Mouse (Mus musculus) heart, adult 2 months (tissue): ENCODE results near the gene Rnase1.

Experiments used
- CTCF ChIP-seq: fragments of 200-600 bp; IDR thresholded peaks from 2 replicates; pipeline ENCODE4 v1.8.1; 2022; ENCODE audit warnings: antibody characterized with exemption, mild to moderate bottlenecking, moderate library complexity
- POLR2A ChIP-seq: fragments of 200-500 bp; IDR thresholded peaks from 2 replicates; pipeline ENCODE4 v1.6.1; 2011; ENCODE audit warnings: mild to moderate bottlenecking, low read depth, low read length, control low read depth; ENCODE audit not compliant: insufficient read depth

- TF ChIP-seq CTCF (no peak), POLR2A (no peak)
Observed at GRCm38 (mm10) chr14:51156056-51156735, 9.6 kb upstream of the Rnase1 start.
